Mouse (Mus musculus): ENCODE data around the gene Ctnna3.

DNA sequence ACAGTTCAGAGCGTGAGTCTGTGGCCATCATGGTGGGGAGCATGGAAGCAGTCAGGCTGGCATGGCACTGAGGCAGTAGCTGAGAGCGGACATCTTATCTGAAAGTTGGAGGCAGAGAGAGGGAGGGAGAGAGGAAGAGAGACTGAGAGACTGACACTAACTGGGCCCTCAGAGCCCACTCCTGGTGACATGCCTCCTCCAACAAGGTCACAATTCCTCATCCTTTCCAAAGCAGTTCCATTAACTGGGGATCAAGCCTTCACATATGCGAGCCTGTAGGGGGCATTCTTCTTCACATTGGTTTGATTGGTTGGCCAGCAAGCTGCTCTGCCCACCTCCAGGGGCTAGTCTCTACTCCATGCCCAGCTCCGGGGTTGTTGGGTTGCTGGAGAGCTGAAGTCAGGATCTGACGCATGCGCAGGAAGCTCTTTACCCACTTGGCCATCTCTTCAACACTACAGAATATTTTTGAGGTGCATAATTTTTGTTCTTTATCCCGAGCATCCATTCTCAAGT, 1.4 kb downstream of the Ctnna3 start:
- TF ChIP-seq CTCF (IDR thresholded peaks at IDR 0.05; ENCODE audit: control insufficient read depth, insufficient read depth, low read length) (no peak), POLR2A (IDR thresholded peaks at IDR 0.05; ENCODE audit: borderline replicate concordance, control insufficient read depth, low read depth, low read length) (no peak)

Data from bone marrow, adult 2 months (tissue).